ENCODE assay signal across 8 mouse cellular contexts in genomic region chr4:55875304-55875703, GRCm38 (mm10).
A peak's percentile ranks its signal among the peaks of the same experiment; 100 is the strongest.
DNase-seq lines count a peak whose midpoint lies in the region; ATAC-seq lines count a peak whose summit lies in the region.

No protein-coding gene starts in this region.

- ATAC-seq in granulocyte monocyte progenitor cell, adult 5-6 weeks (replicated peaks; ENCODE audit: poor library complexity, severe bottlenecking), result no peak

- DNase-seq in adrenal gland, adult 2 months, result peak; percentile 57
- no peak for DNase-seq in adrenal gland, postnatal 4 days (ENCODE audit: low spot score in 2 of 2)
- DNase-seq in ovary, postnatal 36 days (ENCODE audit: low spot score), result peak; percentile 12
- no peak for DNase-seq in ovary, postnatal 10 days (ENCODE audit: low spot score)
- peak; percentile 66 for DNase-seq in heart, postnatal 25 days (ENCODE audit: low spot score)
- DNase-seq in right cerebral cortex, postnatal 4 days, result peak; percentile 29
- DNase-seq in kidney, postnatal 36 days, result no peak

- intact Hi-C loops in heart, postnatal 25 days (cut with DNase I), result no loop called here

Comparison
In these comparisons a context has a peak if more than half of its experiments do, and no peak if none do; other contexts are left out.
1. DNase-seq: peak in adrenal gland, adult 2 months (single experiment), ovary, postnatal 36 days (single experiment), heart, postnatal 25 days (single experiment) and right cerebral cortex, postnatal 4 days (single experiment); none in adrenal gland, postnatal 4 days (0 of 2), ovary, postnatal 10 days (single experiment) and kidney, postnatal 36 days (0 of 2).